Mouse (Mus musculus): Measurements from ENCODE around the gene Apom. TPM values are rescaled to one million over a fixed set of nuclear protein-coding genes. Genes with fewer than 3 reads are reported as not detected.
A peak's percentile ranks its signal among the peaks of the same experiment; 100 is the strongest.

The Apom gene
- not detected for polyA plus RNA-seq (2017; shearing (Covaris generic))

DNA sequence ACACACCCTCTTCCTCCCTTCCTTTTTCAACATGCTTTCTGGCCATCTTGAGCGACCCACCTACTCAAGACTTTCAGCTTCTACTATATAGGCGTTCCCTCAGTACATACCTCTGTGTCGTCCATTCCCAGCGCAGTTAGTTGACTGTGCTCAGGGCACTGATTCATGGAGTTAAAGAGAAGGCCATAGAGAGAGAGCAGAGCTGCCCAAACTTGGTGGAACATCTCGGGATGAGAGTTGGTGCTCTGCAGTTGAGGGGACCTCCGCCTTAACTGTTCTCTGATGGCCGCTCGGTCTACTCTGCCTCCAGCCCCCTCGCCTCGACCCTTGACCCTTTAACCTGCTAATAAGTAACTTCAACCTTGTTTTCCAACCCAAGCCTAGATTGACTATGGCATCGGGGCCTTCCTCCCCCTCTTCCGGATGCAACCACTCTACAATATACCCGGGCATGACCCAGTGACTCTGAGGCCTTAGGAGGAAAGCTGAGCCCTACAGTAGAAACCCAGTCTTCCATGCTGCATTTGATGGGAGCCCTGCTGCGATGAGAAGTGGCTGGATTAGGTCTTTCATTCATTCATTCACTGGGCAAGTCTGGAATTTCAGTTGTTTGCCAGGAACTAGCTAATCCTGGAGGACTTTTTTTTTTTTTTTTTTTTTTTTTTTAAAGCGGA lies at the start of gene Apom:
Apom (minus strand) TSS at position 551 of the 674 bp plus-strand sequence.
- no peak for ATAC-seq

DNA sequence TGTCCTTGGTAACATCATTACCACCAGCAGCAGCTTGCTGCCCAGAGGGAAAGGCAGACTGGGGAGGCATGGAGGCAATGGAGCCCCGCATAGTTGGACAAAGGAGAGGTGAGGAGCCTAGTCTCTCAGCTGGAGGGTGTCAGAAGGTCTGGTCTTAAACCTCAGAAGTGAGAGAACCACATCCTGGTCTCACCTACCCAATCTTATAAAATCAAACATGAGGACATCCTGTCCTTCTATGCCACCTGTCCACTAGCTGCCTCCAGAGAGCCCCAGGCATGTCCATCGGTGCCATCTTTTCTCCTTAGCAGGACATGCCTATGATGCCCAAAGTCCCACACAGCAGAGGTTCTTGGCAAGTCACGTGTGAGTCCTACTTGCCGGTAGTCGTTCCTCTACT lies 48.2 kb upstream of the Apom start:
- ATAC-seq: peak; percentile 55

DNA sequence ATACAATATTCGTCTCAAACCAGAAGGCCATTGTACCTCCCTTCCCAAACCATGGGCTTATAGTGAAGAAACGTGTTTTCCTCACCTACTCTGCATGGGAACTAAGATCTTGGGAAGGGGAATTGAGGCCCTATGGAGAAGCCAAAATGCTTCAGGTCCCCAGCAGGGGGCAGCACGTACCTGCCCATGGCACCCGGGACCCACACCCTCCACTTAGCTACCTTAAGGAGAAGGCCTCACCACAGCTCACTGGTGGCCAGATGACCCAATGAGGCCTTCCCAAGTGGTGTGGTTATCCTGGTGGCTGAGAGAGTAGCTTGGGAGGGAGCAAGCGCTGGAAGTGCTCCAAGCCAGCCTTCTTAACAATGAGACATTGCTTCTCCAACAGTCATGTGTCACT lies 46.7 kb upstream of the Apom start:
- no peak for ATAC-seq

DNA sequence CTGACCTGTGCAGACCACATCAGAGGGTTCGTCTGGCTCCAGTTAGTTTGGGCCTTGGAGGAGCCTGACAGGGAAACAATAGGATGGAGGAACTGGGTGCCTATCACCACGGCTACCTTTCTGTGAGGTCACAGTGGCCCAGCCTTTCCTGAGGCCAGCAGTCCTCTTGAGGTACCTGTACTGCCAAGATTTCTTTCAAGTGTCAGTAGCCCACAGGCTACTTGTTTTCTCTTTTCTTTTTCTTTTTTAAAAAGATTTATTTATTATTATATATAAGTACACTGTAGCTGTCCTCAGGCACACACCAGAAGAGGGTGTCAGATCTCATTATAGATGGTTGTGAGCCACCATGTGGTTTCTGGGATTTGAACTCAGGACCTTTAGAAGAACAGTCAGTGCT lies 44.1 kb upstream of the Apom start, which contains the start of gene Aif1:
Aif1 (minus strand) TSS at position 101 of the 400 bp plus-strand sequence.
- no peak for ATAC-seq

DNA sequence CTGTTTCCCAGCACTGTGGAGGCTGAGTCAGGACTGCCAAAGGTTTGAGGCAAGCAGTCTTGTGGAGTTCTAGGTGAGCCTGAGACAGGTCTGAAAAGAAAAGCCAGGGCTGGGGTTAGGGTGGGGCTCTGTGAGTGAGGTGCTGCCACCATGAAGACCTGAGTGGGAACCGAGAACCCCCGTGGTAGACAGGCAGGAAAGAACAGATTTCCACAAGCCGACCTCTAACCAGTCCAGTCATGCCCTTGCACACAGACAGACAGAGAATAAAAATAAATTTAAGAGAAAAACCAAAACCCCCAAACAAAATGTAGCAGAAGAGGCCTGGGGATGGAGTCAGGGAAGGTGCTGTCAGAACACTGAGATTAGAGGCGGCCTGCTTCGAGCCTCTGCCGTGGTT lies 43.5 kb upstream of the Apom start:
- no peak for ATAC-seq

DNA sequence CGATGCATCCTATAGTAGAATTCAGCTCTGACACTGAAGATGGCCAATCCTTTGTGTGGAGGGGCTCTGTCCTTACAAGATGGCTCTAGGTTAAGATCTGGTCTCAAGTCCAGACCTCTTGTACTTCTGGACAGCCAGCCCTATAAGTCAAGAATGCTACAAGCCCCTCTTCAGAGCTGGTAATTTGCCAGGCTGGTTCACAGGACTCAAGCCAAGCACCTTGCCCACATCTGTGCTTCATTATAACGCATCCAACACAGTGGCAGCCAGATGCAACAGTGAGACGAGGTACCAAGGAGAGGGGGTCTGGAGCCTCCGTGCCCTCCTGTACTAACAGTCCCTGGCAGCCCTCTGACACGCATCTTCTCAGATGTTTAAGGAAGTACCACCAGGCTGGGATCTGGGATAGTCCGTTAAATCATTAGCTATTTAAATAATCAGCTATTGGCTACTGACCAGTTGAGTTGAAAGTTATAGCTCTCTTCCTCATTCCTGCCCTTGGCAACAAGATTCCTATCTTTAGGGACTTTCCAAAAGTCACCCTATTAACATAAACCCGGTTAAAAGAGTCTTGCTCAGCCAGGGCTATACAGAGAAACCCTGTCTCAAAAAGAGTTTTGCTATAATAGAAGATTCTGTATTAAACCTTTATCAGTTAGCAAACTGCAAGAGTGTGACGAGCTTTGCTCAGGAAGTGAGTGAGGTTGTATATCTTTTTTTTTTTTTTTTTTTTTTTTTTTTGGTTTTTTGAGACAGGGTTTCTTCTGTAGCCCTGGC lies 42.5 kb upstream of the Apom start:
- ATAC-seq: peak; percentile 47

DNA sequence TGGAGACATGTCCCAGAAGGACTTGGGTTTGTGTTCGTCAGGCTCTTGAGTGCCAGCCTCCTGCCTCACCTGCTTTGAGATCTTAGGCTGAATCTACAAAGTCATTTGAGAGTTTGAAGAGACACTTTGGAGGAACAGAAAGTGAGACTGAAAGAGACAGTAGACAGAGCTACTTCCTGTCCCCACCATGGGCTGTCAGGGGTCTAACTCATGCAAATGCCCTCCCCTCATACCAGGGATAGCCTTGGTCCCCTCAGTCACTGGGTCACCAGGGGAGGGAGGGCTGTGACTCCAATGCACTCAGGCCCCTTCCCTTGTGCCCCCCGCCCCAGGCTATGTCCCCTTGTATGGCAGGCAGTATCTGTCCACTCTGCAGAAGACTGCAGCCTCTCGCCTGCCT lies 41.5 kb upstream of the Apom start:
- ATAC-seq: peak; percentile 80

DNA sequence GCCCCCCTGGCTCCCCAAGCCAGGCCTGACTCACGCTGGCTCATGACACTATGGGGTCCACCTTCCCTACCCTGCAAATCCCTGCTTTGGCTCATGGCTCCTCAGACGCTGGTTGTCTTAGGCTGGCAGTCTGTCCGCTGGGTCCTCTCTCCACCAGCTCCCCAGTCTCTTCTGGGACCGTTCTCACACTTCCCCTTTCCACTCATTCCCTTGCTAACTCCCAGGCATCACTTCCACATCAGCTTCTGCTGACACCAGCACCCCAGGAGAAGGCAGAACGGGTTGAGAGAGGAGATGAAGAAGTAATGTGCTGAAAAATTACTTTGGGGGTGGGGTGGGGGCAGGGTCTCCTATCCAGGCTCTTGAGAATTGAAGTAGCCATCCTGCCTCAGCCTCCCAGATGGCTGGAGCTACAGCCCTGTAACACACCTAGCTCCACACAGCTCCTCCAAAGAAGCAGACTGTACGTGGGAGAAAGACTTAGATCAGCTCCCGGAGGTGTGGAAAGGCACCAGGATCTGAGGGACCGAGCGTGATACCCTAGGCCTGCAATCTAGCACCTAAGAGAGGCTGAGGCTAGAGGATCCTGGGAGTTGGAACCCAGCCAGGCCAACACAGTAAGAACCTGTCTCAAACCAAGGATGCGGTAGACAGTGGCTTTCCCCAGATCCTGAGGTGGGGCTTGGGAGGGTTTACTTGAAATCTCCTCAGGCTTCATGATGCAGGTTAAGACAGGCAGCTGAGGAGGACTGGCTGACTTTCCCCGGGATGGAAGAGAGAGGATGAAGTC lies 40.8 kb upstream of the Apom start:
- ATAC-seq: peak; percentile 44

DNA sequence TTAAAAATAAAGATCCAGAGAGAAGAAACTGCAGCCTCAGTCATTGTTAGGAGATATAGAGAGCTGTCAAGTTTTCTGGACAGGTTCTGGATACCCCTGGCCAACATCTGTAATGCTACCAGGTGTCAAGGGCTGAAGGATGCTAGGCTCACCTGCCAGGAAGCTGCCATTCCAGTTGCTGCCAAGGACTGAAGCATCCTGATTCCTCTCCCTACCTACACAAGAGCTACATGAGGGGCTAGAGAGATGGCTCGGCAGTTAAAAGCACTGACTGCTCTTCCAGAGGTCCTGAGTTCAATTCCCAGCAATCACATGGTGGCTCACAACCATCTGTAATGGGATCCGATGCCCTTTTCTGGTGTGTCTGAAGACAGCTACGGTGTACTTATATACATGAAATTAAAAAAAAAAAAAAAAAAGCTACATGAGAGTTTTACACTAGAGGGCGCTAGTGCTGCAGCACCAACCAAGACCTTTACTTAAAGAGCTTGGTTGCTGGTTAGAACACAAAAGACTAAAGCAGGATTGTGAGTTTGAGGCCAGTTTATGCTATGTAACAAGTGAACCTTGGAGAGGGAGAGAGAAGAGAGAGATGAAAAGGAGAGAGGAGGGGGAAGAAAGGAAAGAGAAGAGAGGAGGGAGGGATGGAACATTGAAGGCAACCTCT lies 36.8 kb upstream of the Apom start:
- no peak for ATAC-seq

DNA sequence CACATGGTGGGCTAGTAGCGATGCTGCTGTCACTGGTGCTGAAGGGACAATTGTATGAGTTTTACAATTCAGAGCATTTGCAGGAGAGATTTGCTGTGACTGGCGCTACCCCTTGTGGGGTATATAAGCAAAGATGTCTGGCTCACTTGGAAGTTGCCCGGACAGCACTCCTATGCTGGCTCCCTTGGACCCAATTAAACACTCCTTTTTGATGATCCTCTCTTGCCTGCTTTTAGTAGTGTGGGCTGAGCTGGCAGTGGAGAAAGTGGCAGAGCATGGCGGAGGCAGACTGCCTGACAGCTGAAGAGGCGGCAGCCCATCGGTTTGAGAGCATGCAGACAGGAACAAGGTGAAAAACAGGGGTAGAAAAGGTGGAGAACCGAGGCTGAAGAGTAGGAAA lies 35.9 kb upstream of the Apom start:
- ATAC-seq: no peak

DNA sequence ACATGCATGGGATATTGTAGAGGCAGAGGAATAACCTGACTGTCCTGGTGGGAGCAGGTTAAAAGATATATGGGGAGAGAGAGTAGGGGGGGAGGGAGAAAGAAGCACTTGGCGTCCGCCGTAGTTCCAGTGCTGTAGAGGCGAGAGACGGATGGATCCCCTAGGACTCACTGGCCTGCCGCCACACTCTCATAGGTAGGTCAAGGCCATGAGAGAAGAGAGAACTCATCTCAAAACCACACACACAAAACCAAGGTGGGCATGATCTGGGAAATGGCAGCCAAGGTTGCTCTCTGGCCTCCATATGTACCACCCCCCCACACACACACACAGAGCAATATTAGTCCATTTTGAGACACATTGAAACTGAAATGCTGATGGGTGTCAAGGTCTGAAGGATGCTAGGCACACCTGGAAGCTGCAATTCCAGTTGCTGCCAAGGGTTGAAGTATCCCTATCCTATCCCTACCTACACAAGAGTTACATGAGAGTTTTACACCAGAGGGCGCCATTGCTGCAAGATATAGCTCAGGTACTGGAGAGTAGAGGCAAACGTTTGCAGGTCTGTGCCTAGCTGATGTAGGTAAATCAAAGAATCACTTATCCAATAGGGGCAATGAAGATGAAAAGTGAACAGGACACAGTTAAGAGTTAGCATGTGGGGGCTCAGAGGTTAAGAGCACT lies 34.6 kb upstream of the Apom start:
- peak; percentile 9 for ATAC-seq

DNA sequence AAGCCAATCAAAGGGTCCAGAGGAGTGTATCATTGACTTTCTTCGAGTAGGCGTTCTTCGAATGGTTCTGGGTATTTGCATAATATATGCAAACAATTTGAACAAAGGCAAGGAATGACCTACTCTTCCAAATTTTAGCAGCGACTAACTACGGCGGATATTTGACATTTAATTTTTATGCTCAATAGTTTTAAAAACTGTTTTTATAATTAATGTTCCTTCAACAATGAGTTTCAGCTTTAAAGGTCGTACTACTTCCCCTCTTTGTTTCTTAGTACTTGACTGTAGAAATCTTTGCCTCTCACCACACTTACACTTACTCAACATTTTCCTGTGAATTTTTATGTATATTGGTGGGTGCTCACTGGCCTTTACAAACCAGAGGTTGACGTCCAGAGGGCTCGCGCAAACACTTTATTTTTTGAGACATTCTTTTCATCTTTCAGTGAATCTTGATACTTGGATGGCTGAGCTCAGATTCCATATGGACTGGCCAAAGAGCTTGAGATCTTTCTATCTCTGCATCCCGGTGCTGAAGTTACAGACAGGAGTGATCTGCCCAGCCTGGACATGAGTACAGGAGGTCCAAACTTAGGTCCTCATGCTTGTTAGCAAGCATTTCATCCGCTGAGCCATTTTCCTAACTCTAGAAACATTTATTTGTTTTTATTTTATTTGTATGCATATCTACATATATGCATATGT lies 33.8 kb upstream of the Apom start:
- ATAC-seq: no peak

DNA sequence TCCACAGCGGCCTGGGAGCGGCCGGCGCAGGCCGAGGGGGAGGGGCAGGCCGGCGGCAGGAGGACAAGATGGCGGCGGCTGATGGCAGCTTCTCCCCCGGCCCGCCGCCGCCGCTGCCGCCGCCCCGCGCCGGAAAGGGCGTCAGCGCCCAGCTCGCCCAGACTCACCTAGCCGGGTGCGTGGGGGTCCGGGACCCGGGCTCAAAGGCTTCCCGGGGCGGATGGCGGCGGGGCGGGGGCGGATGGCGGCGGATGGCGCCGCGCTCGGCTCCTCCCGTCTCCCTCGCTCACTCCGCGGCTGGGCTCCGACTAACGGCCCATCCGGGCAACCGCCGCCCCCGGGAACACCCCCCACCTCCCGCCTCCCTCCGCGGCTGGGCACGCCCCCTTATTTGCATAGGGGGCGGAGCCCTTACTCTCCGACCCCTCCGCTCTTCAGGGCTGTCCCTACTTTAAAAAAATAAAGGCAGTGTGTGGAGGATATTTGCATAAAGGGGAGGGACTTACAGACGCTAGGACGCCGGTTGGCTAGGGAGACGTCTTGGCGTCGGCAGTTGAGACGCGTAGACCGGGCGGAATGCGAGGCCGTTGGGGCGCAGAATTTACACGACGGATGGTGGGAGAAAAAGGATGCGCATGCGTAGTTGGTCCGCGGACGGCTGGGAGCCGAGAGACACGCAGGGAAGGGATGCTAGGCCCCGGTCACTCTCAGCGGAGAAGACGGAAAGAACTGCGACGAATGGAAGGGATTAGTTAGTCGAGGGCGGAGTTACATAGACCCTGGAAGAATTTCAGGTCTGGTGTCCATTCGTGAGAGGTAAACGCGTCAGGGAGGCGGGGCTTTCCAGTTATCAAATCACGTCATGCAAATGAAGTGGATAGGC lies 33.0 kb upstream of the Apom start, which contains the start of gene Prrc2a:
Prrc2a (minus strand) TSS at position 330 of the 883 bp plus-strand sequence.
- peak; percentile 89 for ATAC-seq

DNA sequence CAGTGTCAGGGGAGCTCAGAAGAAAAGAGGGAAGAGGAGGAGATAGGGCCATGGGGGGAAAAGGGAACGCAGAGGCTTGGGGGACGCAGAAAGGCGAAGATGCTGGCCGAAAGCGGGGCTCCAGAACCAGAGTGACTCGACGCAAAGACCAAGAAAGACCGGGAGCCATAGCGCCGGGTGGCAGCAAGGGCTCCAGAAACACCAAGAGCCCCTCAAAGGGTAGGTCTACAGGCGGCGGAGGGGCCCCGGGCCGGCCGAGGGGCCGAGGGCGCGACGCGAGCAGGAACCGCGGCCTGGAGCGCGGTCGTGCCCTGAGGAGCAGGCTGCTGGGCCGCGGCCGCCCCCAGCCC lies 32.3 kb upstream of the Apom start:
- no peak for ATAC-seq

DNA sequence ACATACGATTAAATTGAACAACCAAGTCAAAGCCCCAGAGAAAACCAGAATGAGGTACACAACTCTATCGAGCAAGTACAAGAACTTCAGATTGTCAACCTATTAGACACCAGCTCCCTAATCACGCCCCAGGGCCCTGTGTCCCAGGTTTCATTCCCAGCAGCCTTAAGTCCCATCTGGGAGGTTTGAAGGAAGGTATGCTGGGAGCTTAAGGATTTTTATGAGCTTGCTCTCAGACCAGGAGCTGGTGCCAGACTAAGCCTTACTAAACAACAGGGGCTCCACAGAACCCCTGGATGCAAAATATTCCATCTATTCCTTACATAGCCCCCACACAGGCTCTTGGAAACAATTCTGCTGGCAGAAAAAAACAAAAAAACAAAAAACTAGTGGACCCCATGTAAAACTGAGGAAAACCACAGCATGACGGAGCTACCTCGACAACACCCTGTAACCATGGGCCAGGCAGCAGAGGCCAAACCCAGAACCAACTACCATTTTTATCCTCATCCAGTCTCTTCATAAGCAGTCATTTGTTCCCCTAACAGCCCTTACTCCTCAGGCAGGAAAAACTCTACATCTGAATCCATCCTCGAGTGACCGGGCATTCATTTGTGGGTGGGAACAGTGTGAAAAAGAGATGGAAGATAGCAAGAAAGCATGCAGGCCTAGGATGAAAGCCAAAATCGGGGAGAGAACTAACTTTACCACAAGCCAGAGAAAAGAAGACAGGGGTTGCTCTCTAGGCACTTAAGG lies 31.7 kb upstream of the Apom start:
- ATAC-seq: no peak

DNA sequence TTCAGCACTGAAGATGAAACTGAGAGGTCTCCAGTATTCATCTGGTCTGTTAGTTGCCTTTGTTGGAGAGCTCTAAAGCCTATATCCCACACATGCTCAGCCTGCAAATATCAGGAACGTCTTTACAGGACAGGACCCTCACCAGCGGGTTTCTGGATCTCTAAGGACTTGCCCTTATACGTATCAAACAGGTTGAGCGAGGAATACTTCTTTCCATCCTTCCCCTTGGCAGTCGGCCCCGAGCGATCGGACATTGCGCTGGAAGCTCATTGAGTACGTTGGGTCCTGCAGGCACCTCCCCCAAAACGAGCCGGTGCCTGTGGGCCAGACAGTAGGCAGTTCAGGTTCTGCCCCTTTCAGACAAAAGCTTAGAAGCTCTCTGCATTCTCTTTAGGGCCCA lies 30.9 kb upstream of the Apom start:
- ATAC-seq: no peak

DNA sequence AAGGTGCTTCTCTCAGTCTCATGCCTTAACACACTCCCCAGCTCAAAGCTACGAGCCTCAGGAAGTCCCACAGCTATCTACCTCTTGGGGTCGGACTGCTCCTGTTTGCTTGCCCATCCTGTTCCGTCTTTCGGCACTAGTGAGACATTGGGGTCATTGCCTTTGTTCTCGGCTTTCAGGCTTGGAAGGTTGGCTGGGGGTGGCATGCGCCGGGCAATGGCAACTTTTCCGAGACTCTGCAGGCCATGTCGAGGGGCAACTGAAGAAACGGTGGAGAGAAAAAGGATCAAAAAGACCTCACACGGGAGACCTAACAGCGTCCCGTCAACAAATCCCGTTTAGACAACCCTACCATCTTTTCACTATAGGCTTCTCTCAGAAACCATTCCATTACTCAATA lies 30.3 kb upstream of the Apom start:
- ATAC-seq: no peak

DNA sequence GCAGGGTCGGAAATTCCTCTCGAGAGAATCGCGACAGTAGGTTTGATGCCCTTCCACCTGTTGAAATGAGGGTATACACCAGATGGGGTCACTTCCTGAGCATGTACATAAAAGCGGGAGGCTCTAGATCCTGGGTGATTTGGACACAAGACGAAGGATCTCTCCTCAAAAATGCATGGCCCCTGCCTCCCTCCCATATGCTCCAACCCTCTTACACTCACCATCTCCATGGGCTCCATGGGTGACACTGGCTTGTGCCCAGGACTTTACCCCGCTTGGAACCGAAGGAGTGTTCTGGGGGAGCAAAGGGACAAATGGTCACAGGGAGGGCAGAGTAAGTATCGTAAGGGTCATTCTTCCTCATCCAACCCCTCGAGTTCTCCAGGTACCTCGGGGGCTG lies 29.6 kb upstream of the Apom start:
- ATAC-seq: no peak

DNA sequence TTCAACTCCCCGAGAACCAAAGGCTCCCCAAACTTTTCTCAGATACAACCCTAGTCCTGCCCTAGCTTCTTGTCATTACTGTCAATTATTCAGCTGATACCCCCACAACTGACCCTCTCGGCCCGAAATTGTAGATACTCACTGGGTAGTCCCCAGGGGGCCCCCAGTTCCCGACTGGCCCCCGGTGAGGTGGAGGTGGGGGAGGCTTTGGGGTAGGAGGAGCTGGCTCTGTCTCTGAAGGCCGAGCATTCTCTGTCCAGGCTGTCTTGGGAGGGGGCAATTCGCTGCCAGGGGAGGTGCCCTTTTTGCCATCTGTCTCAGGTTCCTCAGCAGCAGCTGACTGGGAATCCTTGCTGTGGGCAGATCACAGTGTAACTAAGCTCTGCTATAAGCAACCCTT lies 27.8 kb upstream of the Apom start:
- no peak for ATAC-seq
